Mouse (Mus musculus) stomach, postnatal 0 days (tissue): ENCODE measurements at regions not wholly inside any gene's neighbourhood (a gene's known extent, or its start where the extent isn't known, plus 50 kb on each side); places are given as distances from the start of the nearest gene placed in this dataset.

Source experiments
- ATAC-seq: fragments of 200-750 bp; cut with Nextera tagmentation; 2 replicates; pipeline ENCODE4 v1.8.0; 2017; ENCODE audit not compliant: low FRiP score, low TSS enrichment
- DNase-seq: peaks from one replicate; pipeline ENCODE4 v3.0.0-alpha.2; 2016; ENCODE audit warnings: low spot score
- H3K27ac ChIP-seq: fragments of 300-500 bp; sonication (generic); replicated peaks from 2 replicates; pipeline ENCODE4 v1.5.1; 2014; ENCODE audit warnings: mild to moderate bottlenecking, control low read depth
- H3K27me3 ChIP-seq: fragments of 300-500 bp; sonication (generic); 2 replicates; pipeline ENCODE4 v1.6.1; 2014; ENCODE audit warnings: low read length; ENCODE audit not compliant: control insufficient read depth, insufficient read depth
- H3K36me3 ChIP-seq: fragments of 300-500 bp; sonication (generic); 2 replicates; pipeline ENCODE4 v1.6.1; 2014; ENCODE audit warnings: low read length, mixed read lengths; ENCODE audit not compliant: control insufficient read depth, insufficient read depth
- H3K4me1 ChIP-seq: fragments of 300-500 bp; sonication (generic); replicated peaks from 2 replicates; pipeline ENCODE4 v1.6.1; 2014; ENCODE audit warnings: antibody characterized with exemption; ENCODE audit not compliant: control insufficient read depth, insufficient read depth
- H3K4me2 ChIP-seq: fragments of 300-500 bp; sonication (generic); replicated peaks from 2 replicates; pipeline ENCODE4 v1.6.1; 2014; ENCODE audit warnings: low read depth, mild to moderate bottlenecking, control low read depth, moderate library complexity
- H3K4me3 ChIP-seq: fragments of 300-500 bp; sonication (generic); 2 replicates; pipeline ENCODE4 v1.5.1; 2014; ENCODE audit warnings: low read depth, low read length, control low read depth
- H3K9ac ChIP-seq: fragments of 300-500 bp; sonication (generic); 2 replicates; pipeline ENCODE4 v1.6.1; 2014; ENCODE audit warnings: mild to moderate bottlenecking, low read length, control low read depth, mixed read lengths
- H3K9me3 ChIP-seq: fragments of 300-500 bp; sonication (generic); 2 replicates; pipeline ENCODE4 v1.6.1; 2016; ENCODE audit warnings: low read length; ENCODE audit not compliant: control insufficient read depth
- CTCF ChIP-seq: IDR thresholded peaks from 2 replicates; pipeline ENCODE4 v1.5.1; 2016; ENCODE audit warnings: antibody characterized with exemption, low read depth, mild to moderate bottlenecking, moderate library complexity
- EP300 ChIP-seq: optimal IDR thresholded peaks from 2 replicates; pipeline ENCODE3; 2016; ENCODE audit warnings: antibody characterized with exemption
- WGBS: fragments of 180-500 bp; shearing (Covaris S2); extraction: QIAGEN DNeasy Blood & Tissue Kit; methylation state at CpG from one replicate; pipeline ENCODE4 v1.1.7; 2014; 5-methylcytosine and 5-hydroxymethylcytosine counted together

- H3K4me1 ChIP-seq = no peaks in the 10 kb centered on the region
- DNase-seq (no peak), ATAC-seq (no peak)
- no peaks in the 10 kb centered on the region for H3K9me3 ChIP-seq
- TF ChIP-seq CTCF = no peak
- no peak for TF ChIP-seq EP300
- no peak overlapping the region for H3K4me3 ChIP-seq
- no peaks in the 10 kb centered on the region for H3K27me3 ChIP-seq
- H3K36me3 ChIP-seq = no peaks in the 10 kb centered on the region
- no peak overlapping the region for H3K9ac ChIP-seq
- H3K4me2 ChIP-seq = no peak overlapping the region
- 53% methylated on average over 10 of the region's 10 CpGs for WGBS
- H3K27ac ChIP-seq = no peak overlapping the region
Measured at GRCm38 (mm10) chr7:133315197-133316029, 191.3 kb upstream of the Ctbp2 start.

GRCm38 (mm10) chr7:133313115-133313514, 189.0 kb upstream of the Ctbp2 start:
- no peak overlapping the region for H3K4me2 ChIP-seq
- DNase-seq (no peak), ATAC-seq (no peak)
- no peak overlapping the region for H3K27ac ChIP-seq
- no peaks in the 10 kb centered on the region for H3K36me3 ChIP-seq
- H3K27me3 ChIP-seq = no peaks in the 10 kb centered on the region
- WGBS = 60% methylated on average over 5 of the region's 5 CpGs
- no peaks in the 10 kb centered on the region for H3K4me1 ChIP-seq
- no peaks in the 10 kb centered on the region for H3K9me3 ChIP-seq
- no peak overlapping the region for H3K4me3 ChIP-seq
- no peak overlapping the region for H3K9ac ChIP-seq
- TF ChIP-seq CTCF = no peak
- TF ChIP-seq EP300 = no peak

- no peak for ATAC-seq
- DNase-seq = no peak
- Histone ChIP-seq H3K4me3 (no peak overlapping the region), H3K36me3 (no peaks in the 10 kb centered on the region), H3K27me3 (no peaks in the 10 kb centered on the region), H3K4me2 (no peak overlapping the region), H3K9ac (no peak overlapping the region), H3K9me3 (no peaks in the 10 kb centered on the region), H3K27ac (no peak overlapping the region), H3K4me1 (no peaks in the 10 kb centered on the region)
- TF ChIP-seq EP300 (no peak), CTCF (no peak)
- 45% methylated on average over 9 of the region's 9 CpGs for WGBS
Measured at GRCm38 (mm10) chr7:133311116-133311801, 187.1 kb upstream of the Ctbp2 start.

- no peak for TF ChIP-seq EP300
- TF ChIP-seq CTCF = no peak
- no peak overlapping the region for H3K9ac ChIP-seq
Measured at GRCm38 (mm10) chr7:133304461-133304860, 180.3 kb upstream of the Ctbp2 start.

DNA sequence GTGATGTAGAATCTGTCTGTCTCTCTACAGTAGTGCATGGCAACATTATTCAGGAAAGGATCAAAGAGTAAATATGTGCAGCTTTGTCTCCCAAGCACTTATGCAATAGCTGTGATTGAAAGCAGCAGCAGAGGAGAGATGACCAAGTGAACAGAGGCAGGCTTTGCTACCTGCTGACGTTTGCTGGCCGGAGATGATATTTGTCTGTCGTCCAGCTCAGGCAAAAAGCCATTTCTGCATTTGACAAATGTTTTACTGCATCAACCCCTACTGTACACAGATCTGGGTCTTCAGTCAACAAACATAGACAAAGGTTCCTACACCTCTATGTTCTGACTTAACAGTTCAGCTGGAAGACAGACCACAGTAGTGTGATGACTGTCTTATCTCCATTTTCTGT, 166.3 kb upstream of the Ctbp2 start:
- Histone ChIP-seq H3K4me1 (no peaks in the 10 kb centered on the region), H3K4me3 (no peak overlapping the region), H3K9ac (no peak overlapping the region), H3K36me3 (no peaks in the 10 kb centered on the region), H3K27me3 (no peaks in the 10 kb centered on the region), H3K9me3 (no peaks in the 10 kb centered on the region), H3K4me2 (no peak overlapping the region), H3K27ac (no peak overlapping the region)
- TF ChIP-seq EP300 (no peak), CTCF (no peak)
- ATAC-seq = no peak
- WGBS = 71% methylated on average over 3 of the region's 3 CpGs
- no peak for DNase-seq

More at GRCm38 (mm10) chr7:133304461-133304860, 180.3 kb upstream of the Ctbp2 start:
- ATAC-seq = no peak
- H3K36me3 ChIP-seq = no peaks in the 10 kb centered on the region
- no peak overlapping the region for H3K4me3 ChIP-seq
- H3K27ac ChIP-seq = no peak overlapping the region
- H3K4me1 ChIP-seq = no peaks in the 10 kb centered on the region
- no peaks in the 10 kb centered on the region for H3K27me3 ChIP-seq
- no peak overlapping the region for H3K4me2 ChIP-seq
- no peaks in the 10 kb centered on the region for H3K9me3 ChIP-seq
- no peak for DNase-seq
- WGBS = 61% methylated on average over 5 of the region's 5 CpGs

- no peak overlapping the region for H3K4me3 ChIP-seq
- no peaks in the 10 kb centered on the region for H3K9me3 ChIP-seq
- no peak overlapping the region for H3K27ac ChIP-seq
- H3K27me3 ChIP-seq = no peaks in the 10 kb centered on the region
- no peak overlapping the region for H3K4me2 ChIP-seq
- no peaks in the 10 kb centered on the region for H3K4me1 ChIP-seq
- no peak for ATAC-seq
- TF ChIP-seq EP300 (no peak), CTCF (no peak)
- 70% methylated on average over 3 of the region's 3 CpGs for WGBS
- no peak overlapping the region for H3K9ac ChIP-seq
- no peaks in the 10 kb centered on the region for H3K36me3 ChIP-seq
- DNase-seq = no peak
Measured at GRCm38 (mm10) chr7:133288236-133288635, 164.1 kb upstream of the Ctbp2 start.
